Mouse (Mus musculus) midbrain, postnatal 0 days (tissue): ENCODE data around the gene Acadm. TPM values are rescaled to one million over a fixed set of nuclear protein-coding genes. Genes with fewer than 3 reads are reported as not detected.

Experiments used
- ATAC-seq: fragments of 200-750 bp; cut with Nextera tagmentation; 2 replicates; pipeline ENCODE4 v1.8.0; 2017; ENCODE audit warnings: moderate number of reproducible peaks, mild to moderate bottlenecking, moderate TSS enrichment, moderate library complexity; ENCODE audit not compliant: low FRiP score
- DNase-seq: peaks from one replicate; pipeline ENCODE4 v3.0.0-alpha.2; 2015; ENCODE audit warnings: low spot score
- H3K27ac ChIP-seq: fragments of 300-500 bp; sonication (generic); 2 replicates; pipeline ENCODE4 v1.5.1; 2014; ENCODE audit warnings: low read depth, mild to moderate bottlenecking, low read length, mixed read lengths
- H3K27me3 ChIP-seq: fragments of 300-500 bp; sonication (generic); 2 replicates; pipeline ENCODE4 v1.6.1; 2014; ENCODE audit warnings: low read length, control low read depth, mixed read lengths; ENCODE audit not compliant: insufficient read depth
- H3K36me3 ChIP-seq: fragments of 300-500 bp; sonication (generic); 2 replicates; pipeline ENCODE4 v1.6.1; 2014; ENCODE audit warnings: low read length, control low read depth, mixed read lengths; ENCODE audit not compliant: insufficient read depth
- H3K4me1 ChIP-seq: fragments of 300-500 bp; sonication (generic); 2 replicates; pipeline ENCODE4 v1.6.1; 2014; ENCODE audit warnings: mild to moderate bottlenecking, control low read depth, antibody characterized with exemption, low read length, mixed read lengths; ENCODE audit not compliant: insufficient read depth
- H3K4me2 ChIP-seq: fragments of 300-500 bp; sonication (generic); 2 replicates; pipeline ENCODE4 v1.6.1; 2014; ENCODE audit warnings: low read depth, mild to moderate bottlenecking, low read length, mixed read lengths; ENCODE audit not compliant: poor library complexity, severe bottlenecking
- H3K4me3 ChIP-seq: fragments of 300-500 bp; sonication (generic); 2 replicates; pipeline ENCODE4 v1.5.1; 2014; ENCODE audit warnings: low read depth, mild to moderate bottlenecking, low read length, moderate library complexity
- H3K9ac ChIP-seq: fragments of 300-500 bp; sonication (generic); replicated peaks from 2 replicates; pipeline ENCODE4 v1.6.1; 2014; ENCODE audit warnings: mild to moderate bottlenecking, low read length, moderate library complexity, mixed read lengths; ENCODE audit not compliant: poor library complexity, severe bottlenecking
- H3K9me3 ChIP-seq: fragments of 300-500 bp; sonication (generic); 2 replicates; pipeline ENCODE4 v1.6.1; 2016; ENCODE audit warnings: low read length, control low read depth
- CTCF ChIP-seq: IDR thresholded peaks from 2 replicates; pipeline ENCODE4 v1.5.1; 2016; ENCODE audit warnings: antibody characterized with exemption, mild to moderate bottlenecking
- WGBS: fragments of 180-500 bp; shearing (Covaris S2); extraction: QIAGEN DNeasy Blood & Tissue Kit; methylation state at CpG from one replicate; pipeline ENCODE4 v1.1.7; 2014; 5-methylcytosine and 5-hydroxymethylcytosine counted together
- polyA plus RNA-seq: library from polyadenylated mRNA; unstranded; fragments of >200 nt; fragmentation: Nextera tagmentation; extraction: Ambion mirVana; gene quantifications from 2 replicates; pipeline ENCODE4 v1.2.1, GENCODE M21; 2015
- total RNA-seq: library from RNA; depleted of rRNA; stranded (reverse); fragments of >200 nt; gene quantifications from 2 replicates; pipeline ENCODE4 v1.2.3, GENCODE M21; 2014

Gene Acadm
- total and polyA plus RNA-seq, 2 experiments from 2014 or later: 44.1 to 58.2 TPM

DNA sequence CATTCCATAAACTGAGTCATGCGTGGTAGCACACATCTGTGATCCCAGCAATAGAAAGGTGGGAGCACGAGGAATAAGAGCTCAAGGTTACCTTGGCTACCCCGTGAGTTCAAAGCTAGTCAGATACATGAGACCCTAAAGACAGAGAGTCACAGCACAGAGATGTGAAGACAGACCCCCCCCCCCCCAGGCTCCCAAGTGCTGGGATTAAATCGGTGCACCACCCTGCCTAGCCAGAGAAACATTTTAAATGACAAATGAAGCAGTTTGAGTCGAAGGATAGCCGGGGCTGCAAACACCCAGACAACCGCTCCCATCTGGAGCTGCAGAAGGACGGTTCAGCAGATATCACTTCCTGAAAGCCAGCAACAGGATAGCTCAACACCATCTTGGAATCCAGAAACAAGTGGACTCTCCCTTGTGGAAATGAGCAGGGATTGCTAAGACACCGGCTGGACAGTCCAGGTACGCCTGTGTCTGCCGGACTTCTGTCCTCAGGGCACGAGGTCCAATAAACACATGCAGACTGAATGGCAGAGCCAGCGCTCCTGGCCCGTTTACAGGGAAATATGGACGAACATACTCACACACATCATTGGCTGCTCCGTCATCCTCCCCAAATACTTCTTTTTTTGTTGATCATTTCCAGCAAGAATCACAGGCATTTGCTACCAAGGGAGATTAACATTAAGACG, 7.2 kb downstream of the Acadm start:
- H3K36me3 ChIP-seq: peaks cover 26% of the 10 kb centered on the region
- no peak for ATAC-seq
- WGBS: 96% methylated on average over 17 of the region's 17 CpGs

DNA sequence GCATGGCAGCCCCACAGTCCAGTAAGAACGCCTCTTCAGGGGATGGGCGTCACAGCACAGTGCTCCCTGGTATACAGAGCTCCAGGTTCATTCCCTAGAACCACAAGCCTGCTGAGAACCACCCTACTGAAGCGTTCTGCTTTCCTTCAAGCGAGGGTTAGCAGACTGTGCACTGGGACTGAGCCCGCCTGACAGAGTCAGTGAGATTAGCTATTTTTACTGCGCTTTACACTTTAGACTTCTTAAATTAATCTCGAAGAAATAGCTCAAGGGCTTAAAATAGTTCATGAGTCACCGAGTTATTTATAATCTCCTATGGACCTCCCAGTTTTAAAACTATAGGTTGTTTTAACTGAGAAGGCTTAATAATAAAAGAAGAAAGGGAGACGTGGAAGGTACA, 8.6 kb downstream of the Acadm start:
- H3K9me3 ChIP-seq: no peaks in the 10 kb centered on the region
- H3K36me3 ChIP-seq: peaks cover 29% of the 10 kb centered on the region
- no peaks in the 10 kb centered on the region for H3K4me1 ChIP-seq
- DNase-seq: no peak
- TF ChIP-seq CTCF: no peak
- 89% methylated on average over 9 of the region's 9 CpGs for WGBS
- no peak overlapping the region for H3K4me2 ChIP-seq
- no peak for ATAC-seq
- no peak overlapping the region for H3K27ac ChIP-seq
- no peak overlapping the region for H3K4me3 ChIP-seq
- no peaks in the 10 kb centered on the region for H3K27me3 ChIP-seq
- no peak overlapping the region for H3K9ac ChIP-seq

More for the DNA sequence above, 7.2 kb downstream of the Acadm start:
- TF ChIP-seq CTCF: no peak
- DNase-seq: no peak
- no peaks in the 10 kb centered on the region for H3K4me1 ChIP-seq
- H3K27me3 ChIP-seq: no peaks in the 10 kb centered on the region
- no peak overlapping the region for H3K9ac ChIP-seq
- H3K4me2 ChIP-seq: no peak overlapping the region
- H3K4me3 ChIP-seq: no peak overlapping the region
- no peaks in the 10 kb centered on the region for H3K9me3 ChIP-seq
- H3K27ac ChIP-seq: no peak overlapping the region

DNA sequence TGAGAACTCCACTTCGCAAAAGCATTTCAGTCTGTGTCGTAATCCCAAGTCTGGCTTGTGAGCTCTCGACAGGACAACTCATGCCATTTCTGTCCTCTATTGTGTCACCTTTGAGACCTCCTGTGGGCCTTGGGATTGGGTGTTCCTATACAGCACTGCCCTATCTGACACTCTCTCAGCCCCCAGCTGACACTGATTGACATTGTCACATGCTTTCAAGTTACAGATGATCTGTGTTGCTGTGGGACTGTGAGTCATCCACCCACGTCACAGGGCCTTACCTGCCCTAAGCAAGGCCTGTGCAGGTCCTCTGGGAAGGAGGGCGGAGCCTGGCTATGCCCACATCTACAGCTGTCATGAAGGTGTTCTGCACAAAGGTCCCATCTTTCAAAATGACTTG, 12.0 kb downstream of the Acadm start:
- 91% methylated on average over 5 of the region's 5 CpGs for WGBS
- H3K9ac ChIP-seq: no peak overlapping the region
- no peaks in the 10 kb centered on the region for H3K4me1 ChIP-seq
- H3K27ac ChIP-seq: no peak overlapping the region
- H3K9me3 ChIP-seq: no peaks in the 10 kb centered on the region
- H3K27me3 ChIP-seq: no peaks in the 10 kb centered on the region
- DNase-seq: no peak
- no peak overlapping the region for H3K4me3 ChIP-seq
- H3K4me2 ChIP-seq: no peak overlapping the region
- H3K36me3 ChIP-seq: peaks cover 37% of the 10 kb centered on the region
- TF ChIP-seq CTCF: no peak
- no peak for ATAC-seq

DNA sequence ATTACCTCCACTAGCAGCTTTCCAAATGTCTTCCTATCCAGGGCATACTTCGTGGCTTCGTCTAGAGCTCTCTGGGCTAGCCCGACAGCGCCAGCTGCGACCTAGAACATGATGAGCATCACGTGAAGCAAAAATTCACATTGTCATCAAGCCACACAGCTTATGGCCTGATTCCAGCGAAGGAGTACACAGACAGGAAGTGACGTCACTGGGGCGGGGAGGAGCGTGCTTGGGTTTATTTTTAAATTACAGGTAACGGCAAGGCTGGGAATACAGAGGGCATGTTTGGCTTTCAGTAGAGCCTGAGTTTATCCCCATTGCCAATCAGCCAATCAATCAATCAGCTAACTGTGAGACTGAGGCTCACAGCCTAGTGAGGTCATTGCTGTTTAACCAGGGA, 14.9 kb downstream of the Acadm start:
- H3K9ac ChIP-seq: no peak overlapping the region
- 96% methylated on average over 11 of the region's 11 CpGs for WGBS
- H3K4me3 ChIP-seq: no peak overlapping the region
- H3K4me2 ChIP-seq: no peak overlapping the region
- no peak for TF ChIP-seq CTCF
- DNase-seq (no peak), ATAC-seq (no peak)
- H3K27ac ChIP-seq: no peak overlapping the region
- H3K4me1 ChIP-seq: no peaks in the 10 kb centered on the region
- H3K36me3 ChIP-seq: peaks cover 32% of the 10 kb centered on the region
- no peaks in the 10 kb centered on the region for H3K9me3 ChIP-seq
- H3K27me3 ChIP-seq: no peaks in the 10 kb centered on the region

DNA sequence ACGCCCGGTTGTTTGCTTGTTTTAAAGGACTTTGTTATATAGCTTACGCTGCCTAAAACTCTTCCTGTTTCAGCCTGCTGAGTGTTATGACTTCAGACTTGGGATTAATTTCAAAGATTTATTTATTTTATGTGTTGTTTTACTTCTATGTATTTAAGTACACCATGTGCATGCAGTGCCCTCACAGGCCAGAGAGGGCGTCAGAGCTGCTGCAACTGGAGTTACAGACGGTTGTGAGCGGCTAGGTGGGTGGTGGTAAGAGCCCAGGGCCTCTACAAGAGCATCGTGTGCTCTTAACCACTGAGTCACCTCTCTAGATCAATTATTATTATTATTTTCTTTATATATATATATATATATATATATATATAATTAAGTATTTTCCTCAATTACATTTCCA, 18.1 kb downstream of the Acadm start:
- Histone ChIP-seq H3K9ac (no peak overlapping the region), H3K36me3 (peaks cover 16% of the 10 kb centered on the region), H3K4me3 (no peak overlapping the region), H3K9me3 (no peaks in the 10 kb centered on the region), H3K4me2 (no peak overlapping the region), H3K4me1 (no peaks in the 10 kb centered on the region), H3K27ac (no peak overlapping the region), H3K27me3 (no peaks in the 10 kb centered on the region)
- ATAC-seq (no peak), DNase-seq (no peak)
- no peak for TF ChIP-seq CTCF
- 91% methylated on average over 7 of the region's 7 CpGs for WGBS

DNA sequence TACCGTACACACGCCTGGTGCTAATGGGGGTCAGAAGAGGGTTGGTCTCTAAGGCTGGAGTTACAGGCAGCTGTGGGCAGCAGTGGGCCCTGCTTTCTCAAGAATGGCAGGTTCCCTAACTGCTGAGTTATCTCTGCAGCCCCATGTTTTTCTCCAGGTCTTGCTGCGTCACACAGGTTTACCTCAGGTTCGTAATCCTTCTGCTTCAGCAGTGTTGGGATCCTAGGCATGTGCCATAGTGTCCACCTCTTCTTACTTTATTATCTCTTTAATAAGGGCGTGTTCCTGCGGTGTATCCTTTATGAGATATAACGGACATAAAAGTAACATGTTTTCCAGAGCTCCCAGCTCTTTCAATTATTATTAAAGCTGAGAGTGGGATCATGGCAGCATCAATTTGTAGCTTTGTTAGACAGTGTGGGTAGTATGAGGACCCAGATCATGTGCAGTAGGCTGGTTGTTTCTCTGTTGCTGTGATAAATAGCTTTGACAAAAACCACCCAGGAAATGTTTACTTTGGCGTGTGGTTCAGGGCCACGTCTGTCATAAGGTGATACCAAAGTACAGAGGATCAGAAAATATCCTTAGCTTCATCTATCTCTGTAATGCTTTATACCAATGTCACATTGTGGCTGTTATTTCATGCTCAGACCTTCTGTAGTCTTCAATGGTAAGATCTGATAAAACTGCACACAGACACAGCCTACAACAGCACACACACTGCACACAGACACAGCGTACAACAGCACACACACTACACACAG, 23.1 kb downstream of the Acadm start:
- H3K4me2 ChIP-seq: no peak overlapping the region
- H3K27me3 ChIP-seq: no peaks in the 10 kb centered on the region
- H3K4me1 ChIP-seq: no peaks in the 10 kb centered on the region
- ATAC-seq: no peak
- no peak overlapping the region for H3K4me3 ChIP-seq
- peaks cover 4% of the 10 kb centered on the region for H3K36me3 ChIP-seq
- WGBS: 95% methylated on average over 10 of the region's 10 CpGs
- TF ChIP-seq CTCF: no peak
- H3K27ac ChIP-seq: no peak overlapping the region
- no peaks in the 10 kb centered on the region for H3K9me3 ChIP-seq
- DNase-seq: no peak
- no peak overlapping the region for H3K9ac ChIP-seq
